Mouse (Mus musculus): ENCODE measurements around the gene Bbof1.

GRCm38 (mm10) chr12:84385408-84385807, 23.5 kb upstream of the Bbof1 start:
- TF ChIP-seq CTCF (IDR thresholded peaks at IDR 0.05) = no peak
- no peak for TF ChIP-seq EP300 (IDR thresholded peaks at IDR 0.05)

All from lung, postnatal 0 days (tissue).